13 mouse cellular contexts compared by ENCODE assay signal in genomic region chr13:100612251-100612650, GRCm38 (mm10).
"Had no signal": no experiment of that assay in that cellular context is flagged by ENCODE, and none has a peak within 500 bp of the region (broad histone marks: within the 10 kb centered on the region; RNA-seq: fewer than 3 reads in every experiment).

No protein-coding gene starts in this region.

- H3K9ac ChIP-seq: liver, embryonic 12.5 days; lung, embryonic 14.5 days; midbrain, embryonic 12.5 days had no signal

- H3K27me3 ChIP-seq: megakaryocyte, embryonic 14.5 days had no signal

- H3K4me2 ChIP-seq: liver, embryonic 12.5 days; lung, embryonic 14.5 days; midbrain, embryonic 12.5 days had no signal

- DNase-seq: kidney, postnatal 25 days; layer of hippocampus, adult 9-11 months; lung, postnatal 10 days; right cerebral cortex, postnatal 4 days; spleen, adult 18-20 months; thymus, adult 18-20 months had no signal

- H3K9me3 ChIP-seq: limb, embryonic 10.5 days had no signal

- H3K4me3 ChIP-seq: limb, embryonic 10.5 days; liver, embryonic 12.5 days; megakaryocyte, embryonic 14.5 days; midbrain, embryonic 12.5 days had no signal

- H3K36me3 ChIP-seq: midbrain, embryonic 12.5 days had no signal

- ATAC-seq: liver, embryonic 12.5 days; midbrain, embryonic 16.5 days had no signal

- H3K27ac ChIP-seq: limb, embryonic 10.5 days; liver, embryonic 12.5 days; macrophage; midbrain, embryonic 12.5 days had no signal
